Mouse (Mus musculus) hindbrain, embryonic 11.5 days (tissue): ENCODE results near the gene Megf6. TPM values are rescaled to one million over a fixed set of nuclear protein-coding genes. Genes with fewer than 3 reads are reported as not detected.

Source experiments
- ATAC-seq: fragments of 200-750 bp; cut with Nextera tagmentation; 2 replicates; pipeline ENCODE4 v1.8.0; 2017; ENCODE audit warnings: mild to moderate bottlenecking, moderate TSS enrichment, moderate library complexity; ENCODE audit not compliant: low FRiP score
- DNase-seq: peaks from one replicate; pipeline ENCODE4 v3.0.0-alpha.2; 2015; ENCODE audit warnings: low spot score
- H3K27ac ChIP-seq: fragments of 300-500 bp; sonication (generic); 2 replicates; pipeline ENCODE4 v1.5.1; 2014; ENCODE audit warnings: mild to moderate bottlenecking, low read depth, low read length
- H3K27me3 ChIP-seq: fragments of 300-500 bp; sonication (generic); 2 replicates; pipeline ENCODE4 v1.6.1; 2014; ENCODE audit warnings: mild to moderate bottlenecking, low read length, moderate library complexity, mixed read lengths; ENCODE audit not compliant: control insufficient read depth, insufficient read depth
- H3K36me3 ChIP-seq: fragments of 300-500 bp; sonication (generic); 2 replicates; pipeline ENCODE4 v1.6.1; 2014; ENCODE audit warnings: mild to moderate bottlenecking, low read length, moderate library complexity, mixed read lengths; ENCODE audit not compliant: control insufficient read depth, insufficient read depth
- H3K4me1 ChIP-seq: fragments of 300-500 bp; sonication (generic); replicated peaks from 2 replicates; pipeline ENCODE4 v1.6.1; 2014; ENCODE audit warnings: low read length, mixed read lengths; ENCODE audit not compliant: control insufficient read depth, insufficient read depth
- H3K4me2 ChIP-seq: fragments of 300-500 bp; sonication (generic); replicated peaks from 2 replicates; pipeline ENCODE4 v1.6.1; 2014; ENCODE audit warnings: mild to moderate bottlenecking, low read depth, low read length
- H3K4me3 ChIP-seq: fragments of 300-500 bp; sonication (generic); 2 replicates; pipeline ENCODE4 v1.5.1; 2014; ENCODE audit warnings: low read depth, low read length
- H3K9ac ChIP-seq: fragments of 300-500 bp; sonication (generic); 2 replicates; pipeline ENCODE4 v1.6.1; 2014; ENCODE audit warnings: low read depth, low read length
- H3K9me3 ChIP-seq: fragments of 300-500 bp; sonication (generic); 2 replicates; pipeline ENCODE4 v1.6.1; 2016; ENCODE audit warnings: low read length; ENCODE audit not compliant: control insufficient read depth
- WGBS: fragments of 180-500 bp; shearing (Covaris S2); extraction: QIAGEN DNeasy Blood & Tissue Kit; methylation state at CpG from one replicate; pipeline ENCODE4 v1.1.7; 2014; 5-methylcytosine and 5-hydroxymethylcytosine counted together
- polyA plus RNA-seq: library from polyadenylated mRNA; unstranded; fragments of >200 nt; fragmentation: Nextera tagmentation; extraction: Ambion mirVana; gene quantifications from 2 replicates; pipeline ENCODE4 v1.2.1, GENCODE M21; 2014

Gene Megf6
- polyA plus RNA-seq, 1 experiment from 2014 or later = 18.2 TPM

- Histone ChIP-seq H3K4me1 (no peaks in the 10 kb centered on the region), H3K9ac (no peak overlapping the region), H3K9me3 (no peaks in the 10 kb centered on the region), H3K27me3 (no peaks in the 10 kb centered on the region), H3K27ac (no peak overlapping the region), H3K36me3 (no peaks in the 10 kb centered on the region), H3K4me2 (no peak overlapping the region), H3K4me3 (no peak overlapping the region)
- WGBS = 65% methylated on average over 9 of the region's 10 CpGs
- ATAC-seq = no peak
- DNase-seq = no peak
Measured at GRCm38 (mm10) chr4:154269520-154269919, 99.0 kb downstream of the Megf6 start.

GRCm38 (mm10) chr4:154273000-154273399, 102.5 kb downstream of the Megf6 start:
- H3K4me2 ChIP-seq = no peak overlapping the region

GRCm38 (mm10) chr4:154279481-154279880, 109.0 kb downstream of the Megf6 start:
- H3K4me3 ChIP-seq = no peak overlapping the region
- no peaks in the 10 kb centered on the region for H3K27me3 ChIP-seq
- WGBS = 91% methylated on average over 9 of the region's 9 CpGs
- DNase-seq = no peak
- ATAC-seq = no peak
- no peak overlapping the region for H3K27ac ChIP-seq
- no peak overlapping the region for H3K4me2 ChIP-seq
- no peaks in the 10 kb centered on the region for H3K36me3 ChIP-seq
- no peaks in the 10 kb centered on the region for H3K4me1 ChIP-seq
- no peak overlapping the region for H3K9ac ChIP-seq
- H3K9me3 ChIP-seq = no peaks in the 10 kb centered on the region

More at GRCm38 (mm10) chr4:154273000-154273399, 102.5 kb downstream of the Megf6 start:
- Histone ChIP-seq H3K9ac (no peak overlapping the region), H3K27ac (no peak overlapping the region), H3K4me3 (no peak overlapping the region), H3K27me3 (no peaks in the 10 kb centered on the region), H3K36me3 (no peaks in the 10 kb centered on the region), H3K4me1 (no peaks in the 10 kb centered on the region), H3K9me3 (no peaks in the 10 kb centered on the region)
- WGBS = 64% methylated on average over 3 of the region's 3 CpGs
- DNase-seq = peak; percentile 82
- no peak for ATAC-seq

GRCm38 (mm10) chr4:154283671-154284070, 113.1 kb downstream of the Megf6 start:
- no peak for ATAC-seq
- H3K4me2 ChIP-seq = no peak overlapping the region
- WGBS = 67% methylated on average over 7 of the region's 7 CpGs

GRCm38 (mm10) chr4:154293735-154294201, 123.2 kb downstream of the Megf6 start:
- Histone ChIP-seq H3K4me1 (no peaks in the 10 kb centered on the region), H3K9me3 (no peaks in the 10 kb centered on the region), H3K4me3 (no peak overlapping the region), H3K4me2 (no peak overlapping the region), H3K36me3 (no peaks in the 10 kb centered on the region), H3K27ac (no peak overlapping the region), H3K9ac (no peak overlapping the region), H3K27me3 (peaks cover 6% of the 10 kb centered on the region)
- ATAC-seq = no peak
- DNase-seq = no peak
- WGBS = 59% methylated on average over 4 of the region's 4 CpGs

More at GRCm38 (mm10) chr4:154283671-154284070, 113.1 kb downstream of the Megf6 start:
- Histone ChIP-seq H3K27ac (no peak overlapping the region), H3K4me1 (no peaks in the 10 kb centered on the region), H3K9ac (no peak overlapping the region), H3K4me3 (no peak overlapping the region), H3K9me3 (no peaks in the 10 kb centered on the region), H3K36me3 (no peaks in the 10 kb centered on the region), H3K27me3 (no peaks in the 10 kb centered on the region)
- no peak for DNase-seq

GRCm38 (mm10) chr4:154294262-154294731, 123.8 kb downstream of the Megf6 start:
- no peak for ATAC-seq
- no peak for DNase-seq
- Histone ChIP-seq H3K4me2 (no peak overlapping the region), H3K36me3 (no peaks in the 10 kb centered on the region), H3K4me3 (no peak overlapping the region), H3K9ac (no peak overlapping the region), H3K27ac (no peak overlapping the region), H3K9me3 (no peaks in the 10 kb centered on the region), H3K4me1 (no peaks in the 10 kb centered on the region), H3K27me3 (peaks cover 11% of the 10 kb centered on the region)
- 43% methylated on average over 8 of the region's 8 CpGs for WGBS

- WGBS = 30% methylated on average over 9 of the region's 9 CpGs
- peaks cover 31% of the 10 kb centered on the region for H3K27me3 ChIP-seq
- no peaks in the 10 kb centered on the region for H3K9me3 ChIP-seq
- ATAC-seq = no peak
- no peak overlapping the region for H3K4me2 ChIP-seq
- no peaks in the 10 kb centered on the region for H3K36me3 ChIP-seq
- H3K4me1 ChIP-seq = 0 out of 2 replicates have a peak, but pooled peaks cover 5% of the 10 kb centered on the region
- no peak overlapping the region for H3K4me3 ChIP-seq
- no peak overlapping the region for H3K27ac ChIP-seq
- DNase-seq = no peak
- H3K9ac ChIP-seq = no peak overlapping the region
Measured at GRCm38 (mm10) chr4:154297761-154298160, 127.2 kb downstream of the Megf6 start.

- Histone ChIP-seq H3K9ac (peak overlapping the region; percentile 27; the same call in 1 of the 2 replicates), H3K4me2 (peak overlapping the region; percentile 81), H3K4me3 (peak overlapping the region; percentile 41), H3K9me3 (no peaks in the 10 kb centered on the region), H3K4me1 (0 out of 2 replicates have a peak, but pooled peaks cover 5% of the 10 kb centered on the region), H3K27ac (no peak overlapping the region; the same call in 1 of the 2 replicates), H3K27me3 (peaks cover 31% of the 10 kb centered on the region), H3K36me3 (no peaks in the 10 kb centered on the region)
- ATAC-seq = 0 out of 2 replicates have a peak, but pooled peaks have one; percentile 25
- 1% methylated on average over 63 of the region's 66 CpGs for WGBS
- DNase-seq = peak; percentile 38
Measured at GRCm38 (mm10) chr4:154299541-154300271, 129.2 kb downstream of the Megf6 start.
